Mouse (Mus musculus): Measurements from ENCODE around the gene Btbd7. TPM values are rescaled to one million over a fixed set of nuclear protein-coding genes. Genes with fewer than 3 reads are reported as not detected.

Gene Btbd7
- polyA plus RNA-seq, 1 experiment from 2014 or later = 14.9 TPM

GRCm38 (mm10) chr12:102763696-102764095 lies 114.6 kb downstream of the Btbd7 start:
- Histone ChIP-seq H3K4me3 (replicated peaks; ENCODE audit: low read length) (no peak overlapping the region), H3K36me3 (replicated peaks; ENCODE audit: control insufficient read depth, insufficient read depth) (peaks cover 54% of the 10 kb centered on the region), H3K27ac (no peak overlapping the region), H3K4me2 (replicated peaks) (no peak overlapping the region), H3K4me1 (replicated peaks; ENCODE audit: control insufficient read depth, insufficient read depth, low read length) (peaks cover 8% of the 10 kb centered on the region), H3K9ac (no peak overlapping the region), H3K9me3 (ENCODE audit: control insufficient read depth, low read length) (no peaks in the 10 kb centered on the region), H3K27me3 (ENCODE audit: control insufficient read depth, insufficient read depth, low read length) (no peaks in the 10 kb centered on the region)
- no peak for DNase-seq (ENCODE audit: low spot score)
- no peak for ATAC-seq (ENCODE audit: low FRiP score)

GRCm38 (mm10) chr12:102761668-102762067 lies 116.6 kb downstream of the Btbd7 start:
- Histone ChIP-seq H3K4me1 (replicated peaks; ENCODE audit: control insufficient read depth, insufficient read depth, low read length) (peaks cover 15% of the 10 kb centered on the region), H3K9ac (no peak overlapping the region)

GRCm38 (mm10) chr12:102758936-102759335 lies 119.3 kb downstream of the Btbd7 start:
- Histone ChIP-seq H3K27me3 (ENCODE audit: control insufficient read depth, insufficient read depth, low read length) (no peaks in the 10 kb centered on the region), H3K9me3 (ENCODE audit: control insufficient read depth, low read length) (no peaks in the 10 kb centered on the region), H3K9ac (peak overlapping the region; percentile 73), H3K4me2 (replicated peaks) (peak overlapping the region; percentile 65), H3K36me3 (replicated peaks; ENCODE audit: control insufficient read depth, insufficient read depth) (peaks cover 18% of the 10 kb centered on the region), H3K27ac (no peak overlapping the region), H3K4me1 (replicated peaks; ENCODE audit: control insufficient read depth, insufficient read depth, low read length) (peaks cover 19% of the 10 kb centered on the region), H3K4me3 (replicated peaks; ENCODE audit: low read length) (peak overlapping the region; percentile 79)
- ATAC-seq (ENCODE audit: low FRiP score) (no peak), DNase-seq (ENCODE audit: low spot score) (no peak)
- WGBS = 1% methylated on average over 5 of the region's 5 CpGs

More at GRCm38 (mm10) chr12:102761668-102762067, 116.6 kb downstream of the Btbd7 start:
- Histone ChIP-seq H3K27me3 (ENCODE audit: control insufficient read depth, insufficient read depth, low read length) (no peaks in the 10 kb centered on the region), H3K4me2 (replicated peaks) (no peak overlapping the region), H3K4me3 (replicated peaks; ENCODE audit: low read length) (no peak overlapping the region), H3K36me3 (replicated peaks; ENCODE audit: control insufficient read depth, insufficient read depth) (peaks cover 36% of the 10 kb centered on the region), H3K9me3 (ENCODE audit: control insufficient read depth, low read length) (no peaks in the 10 kb centered on the region), H3K27ac (no peak overlapping the region)
- WGBS = 91% methylated on average over 3 of the region's 3 CpGs
- ATAC-seq (ENCODE audit: low FRiP score) (no peak), DNase-seq (ENCODE audit: low spot score) (no peak)

GRCm38 (mm10) chr12:102758403-102758756 lies 119.9 kb downstream of the Btbd7 start, which contains the start of gene Gm20604:
TSS of gene Gm20604 (minus strand) at chr12:102758672.
- H3K36me3 ChIP-seq (replicated peaks; ENCODE audit: control insufficient read depth, insufficient read depth) = peaks cover 13% of the 10 kb centered on the region
- H3K4me2 ChIP-seq (replicated peaks) = peak within 1 kb of the TSS; percentile 65
- under 1% methylated on average over 10 of the region's 10 CpGs for WGBS
- H3K9me3 ChIP-seq (ENCODE audit: control insufficient read depth, low read length) = no peaks in the 10 kb centered on the region
- ATAC-seq (ENCODE audit: low FRiP score) (no peak), DNase-seq (ENCODE audit: low spot score) (no peak)
- peak within 1 kb of the TSS; percentile 79 for H3K4me3 ChIP-seq (replicated peaks; ENCODE audit: low read length)
- no peaks in the 10 kb centered on the region for H3K27me3 ChIP-seq (ENCODE audit: control insufficient read depth, insufficient read depth, low read length)
- peak within 1 kb of the TSS; percentile 90 for H3K27ac ChIP-seq
- peak within 1 kb of the TSS; percentile 74 for H3K9ac ChIP-seq
- peaks cover 19% of the 10 kb centered on the region for H3K4me1 ChIP-seq (replicated peaks; ENCODE audit: control insufficient read depth, insufficient read depth, low read length)

DNA sequence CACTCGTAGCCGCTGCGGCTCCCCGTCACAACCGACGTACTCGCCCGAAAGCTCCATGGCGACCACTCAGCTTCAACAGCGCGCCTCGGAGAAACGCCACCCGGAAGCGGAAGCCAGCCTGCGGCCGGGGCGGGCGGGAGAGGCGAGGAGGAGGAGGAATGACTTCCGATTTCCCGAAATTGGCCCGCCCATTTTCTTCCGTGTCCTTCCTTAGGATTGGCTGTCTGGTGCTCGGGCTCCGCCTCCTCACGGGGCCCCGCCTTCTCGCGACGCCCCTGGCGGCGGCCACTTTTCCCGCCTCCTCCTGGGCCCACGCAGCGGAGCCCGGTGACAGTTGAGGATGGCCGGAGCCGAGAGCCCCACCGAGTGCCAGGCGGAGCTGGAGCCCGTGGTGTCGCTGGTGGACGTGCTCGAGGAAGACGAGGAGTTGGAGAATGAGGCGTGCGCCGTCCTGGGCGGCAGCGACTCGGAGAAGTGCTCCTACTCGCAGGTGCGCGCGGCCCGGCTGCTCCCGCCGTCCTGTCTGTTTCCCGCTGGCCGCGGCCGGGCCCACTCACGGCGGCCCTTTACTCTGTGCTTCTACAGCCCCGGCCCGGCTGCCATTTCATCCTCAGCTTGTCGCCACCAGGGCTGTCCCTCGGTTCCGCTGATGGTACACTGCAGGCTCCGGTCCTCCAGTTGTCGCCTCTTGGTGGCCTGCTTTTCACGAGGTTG lies 120.4 kb downstream of the Btbd7 start, which contains the start of the genes Gm28051, Gon7 and Ubr7:
Gene Gm28051, minus strand, starts transcription at position 77 of the 714 bp plus-strand sequence.
Gene Gon7, minus strand, starts transcription at position 115 of the 714 bp plus-strand sequence.
Gene Ubr7, plus strand, starts transcription at position 279 of the 714 bp plus-strand sequence.
- H3K9ac ChIP-seq = peak within 1 kb of the TSS; percentile 74
- H3K9me3 ChIP-seq (ENCODE audit: control insufficient read depth, low read length) = no peaks in the 10 kb centered on the region
- under 1% methylated on average over 73 of the region's 73 CpGs for whole genome bisulfite sequencing
- H3K36me3 ChIP-seq (replicated peaks; ENCODE audit: control insufficient read depth, insufficient read depth) = peaks cover 12% of the 10 kb centered on the region
- peaks cover 19% of the 10 kb centered on the region for H3K4me1 ChIP-seq (replicated peaks; ENCODE audit: control insufficient read depth, insufficient read depth, low read length)
- ATAC-seq (ENCODE audit: low FRiP score) (peak; percentile 98), DNase-seq (ENCODE audit: low spot score) (peak; percentile 97)
- H3K4me2 ChIP-seq (replicated peaks) = peak within 1 kb of the TSS; percentile 65
- peak within 1 kb of the TSS; percentile 90 for H3K27ac ChIP-seq
- peak within 1 kb of the TSS; percentile 79 for H3K4me3 ChIP-seq (replicated peaks; ENCODE audit: low read length)
- no peaks in the 10 kb centered on the region for H3K27me3 ChIP-seq (ENCODE audit: control insufficient read depth, insufficient read depth, low read length)

DNA sequence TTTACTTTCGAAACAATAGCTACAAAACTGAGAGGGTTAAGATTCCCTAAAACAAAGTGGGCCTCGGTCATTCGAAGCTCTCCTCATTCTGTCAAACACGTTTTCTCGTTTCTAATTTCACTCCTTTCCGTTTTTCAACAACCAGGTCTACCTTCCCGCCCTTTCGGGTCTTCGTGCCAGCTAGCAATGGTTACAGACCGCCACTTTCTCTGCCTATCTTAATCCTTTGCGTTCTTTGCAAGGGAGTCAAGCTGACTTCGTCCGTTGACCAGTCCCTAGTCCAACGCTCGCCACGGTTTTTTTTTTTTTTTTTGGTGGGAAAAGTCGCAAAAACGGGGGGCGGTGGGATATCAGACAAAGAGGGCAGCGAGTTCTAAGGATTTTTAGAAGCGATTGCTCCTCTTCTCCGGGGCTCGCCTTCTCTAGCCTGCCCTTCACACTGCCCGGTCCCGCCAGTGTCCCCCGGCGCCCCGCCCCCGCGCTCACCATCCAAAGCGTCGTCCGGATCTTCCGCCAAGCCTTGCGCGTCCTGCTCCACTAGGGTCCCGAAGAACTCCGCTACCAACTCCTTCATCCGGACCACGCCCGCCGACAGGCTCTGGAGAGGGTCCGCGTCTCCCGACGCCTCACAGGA lies 121.1 kb downstream of the Btbd7 start:
- ATAC-seq (ENCODE audit: low FRiP score) = no peak; the same call in 1 of the 2 replicates
- DNase-seq (ENCODE audit: low spot score) = no peak
- Histone ChIP-seq H3K4me1 (replicated peaks; ENCODE audit: control insufficient read depth, insufficient read depth, low read length) (peaks cover 19% of the 10 kb centered on the region), H3K27me3 (ENCODE audit: control insufficient read depth, insufficient read depth, low read length) (no peaks in the 10 kb centered on the region), H3K27ac (peak overlapping the region; percentile 90), H3K9me3 (ENCODE audit: control insufficient read depth, low read length) (no peaks in the 10 kb centered on the region), H3K4me2 (replicated peaks) (peak overlapping the region; percentile 65), H3K9ac (peak overlapping the region; percentile 74), H3K36me3 (replicated peaks; ENCODE audit: control insufficient read depth, insufficient read depth) (peaks cover 5% of the 10 kb centered on the region), H3K4me3 (replicated peaks; ENCODE audit: low read length) (peak overlapping the region; percentile 79)
- WGBS = 1% methylated on average over 46 of the region's 46 CpGs

GRCm38 (mm10) chr12:102756304-102756703 lies 122.0 kb downstream of the Btbd7 start:
- peak overlapping the region; percentile 65 for H3K4me2 ChIP-seq (replicated peaks)
- ATAC-seq (ENCODE audit: low FRiP score) = no peak
- DNase-seq (ENCODE audit: low spot score) = no peak
- peaks cover 5% of the 10 kb centered on the region; the same call in 1 of the 2 replicates for H3K36me3 ChIP-seq (replicated peaks; ENCODE audit: control insufficient read depth, insufficient read depth)
- H3K9me3 ChIP-seq (ENCODE audit: control insufficient read depth, low read length) = no peaks in the 10 kb centered on the region
- peak overlapping the region; percentile 79 for H3K4me3 ChIP-seq (replicated peaks; ENCODE audit: low read length)
- H3K27ac ChIP-seq = no peak overlapping the region
- H3K9ac ChIP-seq = peak overlapping the region; percentile 74; the same call in 1 of the 2 replicates
- H3K27me3 ChIP-seq (ENCODE audit: control insufficient read depth, insufficient read depth, low read length) = no peaks in the 10 kb centered on the region
- WGBS = 89% methylated on average over 7 of the region's 7 CpGs
- H3K4me1 ChIP-seq (replicated peaks; ENCODE audit: control insufficient read depth, insufficient read depth, low read length) = peaks cover 19% of the 10 kb centered on the region

DNA sequence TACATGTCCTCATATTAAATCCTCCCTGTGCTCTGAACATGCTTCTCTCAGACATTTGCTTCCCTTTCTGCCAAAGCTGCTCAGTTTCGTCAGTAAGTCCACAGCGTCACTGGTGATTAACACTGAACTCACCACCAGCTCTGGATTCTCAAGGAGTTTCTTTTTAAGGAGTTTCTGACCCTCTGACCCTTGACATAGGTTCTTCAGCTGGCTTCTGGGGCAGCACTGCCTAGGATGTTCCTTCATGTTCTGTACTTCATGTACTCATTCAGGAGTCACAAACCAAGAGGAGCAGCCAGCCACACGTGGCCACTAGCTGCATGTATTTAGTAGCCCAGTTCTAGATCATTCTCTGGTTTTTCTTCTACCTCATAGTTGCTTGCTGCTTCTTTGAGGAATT lies 130.0 kb downstream of the Btbd7 start:
- WGBS = 90% methylated on average over 3 of the region's 3 CpGs
- Histone ChIP-seq H3K36me3 (replicated peaks; ENCODE audit: control insufficient read depth, insufficient read depth) (peaks cover 16% of the 10 kb centered on the region), H3K4me1 (replicated peaks; ENCODE audit: control insufficient read depth, insufficient read depth, low read length) (peaks cover 11% of the 10 kb centered on the region), H3K9me3 (ENCODE audit: control insufficient read depth, low read length) (no peaks in the 10 kb centered on the region), H3K4me3 (replicated peaks; ENCODE audit: low read length) (no peak overlapping the region), H3K9ac (no peak overlapping the region), H3K4me2 (replicated peaks) (no peak overlapping the region), H3K27ac (no peak overlapping the region), H3K27me3 (ENCODE audit: control insufficient read depth, insufficient read depth, low read length) (no peaks in the 10 kb centered on the region)
- no peak for ATAC-seq (ENCODE audit: low FRiP score)
- no peak for DNase-seq (ENCODE audit: low spot score)

GRCm38 (mm10) chr12:102744839-102745238 lies 133.4 kb downstream of the Btbd7 start:
- Histone ChIP-seq H3K27me3 (ENCODE audit: control insufficient read depth, insufficient read depth, low read length) (no peaks in the 10 kb centered on the region), H3K27ac (no peak overlapping the region), H3K4me3 (replicated peaks; ENCODE audit: low read length) (no peak overlapping the region; the same call in 1 of the 2 replicates), H3K9ac (peak overlapping the region; percentile 13; the same call in 1 of the 2 replicates), H3K9me3 (ENCODE audit: control insufficient read depth, low read length) (no peaks in the 10 kb centered on the region), H3K36me3 (replicated peaks; ENCODE audit: control insufficient read depth, insufficient read depth) (peaks cover 23% of the 10 kb centered on the region), H3K4me1 (replicated peaks; ENCODE audit: control insufficient read depth, insufficient read depth, low read length) (peaks cover 22% of the 10 kb centered on the region), H3K4me2 (replicated peaks) (peak overlapping the region; percentile 86)
- DNase-seq (ENCODE audit: low spot score) (no peak), ATAC-seq (ENCODE audit: low FRiP score) (no peak)
- 63% methylated on average over 6 of the region's 6 CpGs for WGBS

Measured in hindbrain, embryonic 14.5 days (tissue).